Mouse (Mus musculus): ENCODE data around the gene Esyt2. TPM values are rescaled to one million over a fixed set of nuclear protein-coding genes. Genes with fewer than 3 reads are reported as not detected.

Gene Esyt2
- polyA plus RNA-seq, 1 experiment, result 20.4 TPM

- H3K27me3 ChIP-seq (ENCODE audit: control insufficient read depth, insufficient read depth, low read length), result no peaks in the 10 kb centered on the region
- TF ChIP-seq CTCF (IDR thresholded peaks at IDR 0.05; ENCODE audit: borderline replicate concordance, control insufficient read depth, extremely low read depth, insufficient read depth, low read length, poor library complexity), result no peak
- no peak for TF ChIP-seq POLR2A (IDR thresholded peaks at IDR 0.05; ENCODE audit: control insufficient read depth, extremely low read depth, insufficient read depth, low read length, poor library complexity)
- no peak for DNase-seq
- H3K36me3 ChIP-seq (ENCODE audit: control insufficient read depth, insufficient read depth, low read length), result peaks cover 51% of the 10 kb centered on the region
- no peaks in the 10 kb centered on the region for H3K4me1 ChIP-seq (replicated peaks; ENCODE audit: control insufficient read depth, insufficient read depth, low read length)
- no peak overlapping the region for H3K4me3 ChIP-seq (ENCODE audit: control insufficient read depth, insufficient read depth, low read length)
- no peak overlapping the region for H3K27ac ChIP-seq (ENCODE audit: control insufficient read depth, insufficient read depth, low read length)
Observed at GRCm38 (mm10) chr12:116362091-116362490, 81.1 kb downstream of the Esyt2 start.

GRCm38 (mm10) chr12:116366900-116367299, 85.9 kb downstream of the Esyt2 start:
- 96% methylated on average over 3 of the region's 3 CpGs for WGBS
- TF ChIP-seq POLR2A (IDR thresholded peaks at IDR 0.05; ENCODE audit: control insufficient read depth, extremely low read depth, insufficient read depth, low read length, poor library complexity), result no peak
- no peak for TF ChIP-seq CTCF (IDR thresholded peaks at IDR 0.05; ENCODE audit: borderline replicate concordance, control insufficient read depth, extremely low read depth, insufficient read depth, low read length, poor library complexity)

GRCm38 (mm10) chr12:116367346-116367745, 86.3 kb downstream of the Esyt2 start:
- TF ChIP-seq POLR2A (IDR thresholded peaks at IDR 0.05; ENCODE audit: control insufficient read depth, extremely low read depth, insufficient read depth, low read length, poor library complexity) (no peak), CTCF (IDR thresholded peaks at IDR 0.05; ENCODE audit: borderline replicate concordance, control insufficient read depth, extremely low read depth, insufficient read depth, low read length, poor library complexity) (no peak)
- Histone ChIP-seq H3K4me3 (ENCODE audit: control insufficient read depth, insufficient read depth, low read length) (no peak overlapping the region), H3K4me1 (replicated peaks; ENCODE audit: control insufficient read depth, insufficient read depth, low read length) (no peaks in the 10 kb centered on the region), H3K27ac (ENCODE audit: control insufficient read depth, insufficient read depth, low read length) (no peak overlapping the region), H3K36me3 (ENCODE audit: control insufficient read depth, insufficient read depth, low read length) (peaks cover 78% of the 10 kb centered on the region), H3K27me3 (ENCODE audit: control insufficient read depth, insufficient read depth, low read length) (no peaks in the 10 kb centered on the region)
- WGBS, result 98% methylated on average over 2 of the region's 2 CpGs
- no peak for DNase-seq

More at GRCm38 (mm10) chr12:116366900-116367299, 85.9 kb downstream of the Esyt2 start:
- DNase-seq, result no peak
- Histone ChIP-seq H3K27ac (ENCODE audit: control insufficient read depth, insufficient read depth, low read length) (no peak overlapping the region), H3K4me3 (ENCODE audit: control insufficient read depth, insufficient read depth, low read length) (no peak overlapping the region), H3K36me3 (ENCODE audit: control insufficient read depth, insufficient read depth, low read length) (peaks cover 78% of the 10 kb centered on the region), H3K27me3 (ENCODE audit: control insufficient read depth, insufficient read depth, low read length) (no peaks in the 10 kb centered on the region), H3K4me1 (replicated peaks; ENCODE audit: control insufficient read depth, insufficient read depth, low read length) (no peaks in the 10 kb centered on the region)

GRCm38 (mm10) chr12:116368857-116369256, 87.9 kb downstream of the Esyt2 start:
- TF ChIP-seq POLR2A (IDR thresholded peaks at IDR 0.05; ENCODE audit: control insufficient read depth, extremely low read depth, insufficient read depth, low read length, poor library complexity) (no peak), CTCF (IDR thresholded peaks at IDR 0.05; ENCODE audit: borderline replicate concordance, control insufficient read depth, extremely low read depth, insufficient read depth, low read length, poor library complexity) (no peak)
- no peak overlapping the region for H3K27ac ChIP-seq (ENCODE audit: control insufficient read depth, insufficient read depth, low read length)
- H3K4me3 ChIP-seq (ENCODE audit: control insufficient read depth, insufficient read depth, low read length), result no peak overlapping the region
- WGBS, result over 99% methylated on average over 2 of the region's 2 CpGs
- no peak for DNase-seq
- no peaks in the 10 kb centered on the region for H3K27me3 ChIP-seq (ENCODE audit: control insufficient read depth, insufficient read depth, low read length)
- H3K36me3 ChIP-seq (ENCODE audit: control insufficient read depth, insufficient read depth, low read length), result peaks cover 65% of the 10 kb centered on the region
- H3K4me1 ChIP-seq (replicated peaks; ENCODE audit: control insufficient read depth, insufficient read depth, low read length), result no peaks in the 10 kb centered on the region

GRCm38 (mm10) chr12:116383101-116383500, 102.1 kb downstream of the Esyt2 start:
- TF ChIP-seq CTCF (IDR thresholded peaks at IDR 0.05; ENCODE audit: borderline replicate concordance, control insufficient read depth, extremely low read depth, insufficient read depth, low read length, poor library complexity) (no peak), POLR2A (IDR thresholded peaks at IDR 0.05; ENCODE audit: control insufficient read depth, extremely low read depth, insufficient read depth, low read length, poor library complexity) (no peak)
- no peaks in the 10 kb centered on the region; the same call in 1 of the 2 replicates for H3K36me3 ChIP-seq (ENCODE audit: control insufficient read depth, insufficient read depth, low read length)
- 98% methylated on average over 2 of the region's 2 CpGs for WGBS

GRCm38 (mm10) chr12:116383995-116384394, 103.0 kb downstream of the Esyt2 start:
- no peak overlapping the region for H3K27ac ChIP-seq (ENCODE audit: control insufficient read depth, insufficient read depth, low read length)
- TF ChIP-seq POLR2A (IDR thresholded peaks at IDR 0.05; ENCODE audit: control insufficient read depth, extremely low read depth, insufficient read depth, low read length, poor library complexity), result no peak
- no peak for TF ChIP-seq CTCF (IDR thresholded peaks at IDR 0.05; ENCODE audit: borderline replicate concordance, control insufficient read depth, extremely low read depth, insufficient read depth, low read length, poor library complexity)
- H3K27me3 ChIP-seq (ENCODE audit: control insufficient read depth, insufficient read depth, low read length), result no peaks in the 10 kb centered on the region
- H3K4me1 ChIP-seq (replicated peaks; ENCODE audit: control insufficient read depth, insufficient read depth, low read length), result no peaks in the 10 kb centered on the region
- H3K36me3 ChIP-seq (ENCODE audit: control insufficient read depth, insufficient read depth, low read length), result no peaks in the 10 kb centered on the region; the same call in 1 of the 2 replicates
- no peak for DNase-seq
- H3K4me3 ChIP-seq (ENCODE audit: control insufficient read depth, insufficient read depth, low read length), result no peak overlapping the region

More at GRCm38 (mm10) chr12:116383101-116383500, 102.1 kb downstream of the Esyt2 start:
- no peak overlapping the region for H3K27ac ChIP-seq (ENCODE audit: control insufficient read depth, insufficient read depth, low read length)
- DNase-seq, result no peak
- H3K27me3 ChIP-seq (ENCODE audit: control insufficient read depth, insufficient read depth, low read length), result no peaks in the 10 kb centered on the region
- H3K4me3 ChIP-seq (ENCODE audit: control insufficient read depth, insufficient read depth, low read length), result no peak overlapping the region
- no peaks in the 10 kb centered on the region for H3K4me1 ChIP-seq (replicated peaks; ENCODE audit: control insufficient read depth, insufficient read depth, low read length)

- Histone ChIP-seq H3K27ac (ENCODE audit: control insufficient read depth, insufficient read depth, low read length) (no peak overlapping the region), H3K27me3 (ENCODE audit: control insufficient read depth, insufficient read depth, low read length) (no peaks in the 10 kb centered on the region), H3K36me3 (ENCODE audit: control insufficient read depth, insufficient read depth, low read length) (no peaks in the 10 kb centered on the region), H3K4me1 (replicated peaks; ENCODE audit: control insufficient read depth, insufficient read depth, low read length) (no peaks in the 10 kb centered on the region), H3K4me3 (ENCODE audit: control insufficient read depth, insufficient read depth, low read length) (no peak overlapping the region)
- 82% methylated on average over 1 of the region's 1 CpGs for WGBS
- TF ChIP-seq POLR2A (IDR thresholded peaks at IDR 0.05; ENCODE audit: control insufficient read depth, extremely low read depth, insufficient read depth, low read length, poor library complexity), result no peak
- TF ChIP-seq CTCF (IDR thresholded peaks at IDR 0.05; ENCODE audit: borderline replicate concordance, control insufficient read depth, extremely low read depth, insufficient read depth, low read length, poor library complexity), result no peak
- no peak for DNase-seq
Observed at GRCm38 (mm10) chr12:116386802-116387201, 105.8 kb downstream of the Esyt2 start.
